Mouse (Mus musculus): ENCODE results near the gene Anxa1.

DNA sequence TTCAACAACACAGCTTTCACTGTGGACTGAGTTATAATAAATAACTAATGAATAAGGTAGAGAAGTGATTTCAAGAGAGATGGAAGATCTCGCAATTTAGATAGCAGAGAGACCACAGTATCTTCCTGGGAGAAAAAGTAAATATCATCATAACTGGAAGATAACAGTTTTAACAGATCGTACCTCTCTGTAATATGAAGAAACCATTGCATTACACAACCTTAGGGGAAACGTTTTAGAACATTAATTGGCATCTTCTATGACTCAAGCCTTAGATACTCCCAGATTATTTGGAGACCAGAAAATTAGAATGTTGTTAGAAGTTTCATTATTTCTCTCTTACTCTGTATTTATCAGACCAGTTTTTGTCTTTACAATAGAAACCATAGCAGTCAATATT lies 13.0 kb upstream of the Anxa1 start:
- TF ChIP-seq POLR2A (IDR thresholded peaks at IDR 0.05; ENCODE audit: control insufficient read depth, low read depth, low read length) (no peak), CTCF (IDR thresholded peaks at IDR 0.05; ENCODE audit: control insufficient read depth, insufficient read depth, insufficient replicate concordance, low read depth, low read length) (no peak)

All from testis, adult 2 months (tissue).